Mouse (Mus musculus) hindbrain, embryonic 13.5 days (tissue): Measurements from ENCODE around the gene Eif2s2. TPM values are rescaled to one million over a fixed set of nuclear protein-coding genes. Genes with fewer than 3 reads are reported as not detected.
"Not testable (repeated sequence)": the region's sequence is repeated elsewhere in the genome, so short reads cannot be mapped to it uniquely, and the experiment has no call there.

ENCODE experiments used
- ATAC-seq: fragments of 200-750 bp; cut with Nextera tagmentation; 2 replicates; pipeline ENCODE4 v1.8.0; 2017; ENCODE audit warnings: moderate TSS enrichment; ENCODE audit not compliant: low FRiP score
- H3K27ac ChIP-seq: fragments of 300-500 bp; sonication (generic); 2 replicates; pipeline ENCODE4 v1.5.1; 2015; ENCODE audit warnings: inconsistent platforms, mild to moderate bottlenecking, moderate library complexity
- H3K27me3 ChIP-seq: fragments of 300-500 bp; sonication (generic); 2 replicates; pipeline ENCODE4 v1.6.1; 2015; ENCODE audit warnings: mild to moderate bottlenecking, inconsistent platforms
- H3K36me3 ChIP-seq: fragments of 300-500 bp; sonication (generic); 2 replicates; pipeline ENCODE4 v1.6.1; 2015; ENCODE audit warnings: mild to moderate bottlenecking, inconsistent platforms
- H3K4me1 ChIP-seq: fragments of 300-500 bp; sonication (generic); replicated peaks from 2 replicates; pipeline ENCODE4 v1.6.1; 2015; ENCODE audit warnings: inconsistent platforms
- H3K4me2 ChIP-seq: fragments of 300-500 bp; sonication (generic); 2 replicates; pipeline ENCODE4 v1.6.1; 2015; ENCODE audit warnings: inconsistent platforms, mild to moderate bottlenecking, moderate library complexity
- H3K4me3 ChIP-seq: fragments of 300-500 bp; sonication (generic); 2 replicates; pipeline ENCODE4 v1.5.1; 2015; ENCODE audit warnings: mild to moderate bottlenecking, inconsistent platforms
- H3K9ac ChIP-seq: fragments of 300-500 bp; sonication (generic); 2 replicates; pipeline ENCODE4 v1.6.1; 2015; ENCODE audit warnings: mild to moderate bottlenecking, inconsistent platforms
- H3K9me3 ChIP-seq: fragments of 300-500 bp; sonication (generic); 2 replicates; pipeline ENCODE4 v1.6.1; 2016; ENCODE audit warnings: inconsistent platforms
- WGBS: fragments of 180-500 bp; shearing (Covaris S2); methylation state at CpG from one replicate; pipeline ENCODE4 v1.1.7; 2015; 5-methylcytosine and 5-hydroxymethylcytosine counted together
- polyA plus RNA-seq: library from polyadenylated mRNA; unstranded; fragments of >200 nt; fragmentation: Nextera tagmentation; extraction: Ambion mirVana; gene quantifications from 2 replicates; pipeline ENCODE4 v1.2.1, GENCODE M21; 2015

The Eif2s2 gene
- polyA plus RNA-seq, result 83.9 and 87.3 TPM in 2 replicates

DNA sequence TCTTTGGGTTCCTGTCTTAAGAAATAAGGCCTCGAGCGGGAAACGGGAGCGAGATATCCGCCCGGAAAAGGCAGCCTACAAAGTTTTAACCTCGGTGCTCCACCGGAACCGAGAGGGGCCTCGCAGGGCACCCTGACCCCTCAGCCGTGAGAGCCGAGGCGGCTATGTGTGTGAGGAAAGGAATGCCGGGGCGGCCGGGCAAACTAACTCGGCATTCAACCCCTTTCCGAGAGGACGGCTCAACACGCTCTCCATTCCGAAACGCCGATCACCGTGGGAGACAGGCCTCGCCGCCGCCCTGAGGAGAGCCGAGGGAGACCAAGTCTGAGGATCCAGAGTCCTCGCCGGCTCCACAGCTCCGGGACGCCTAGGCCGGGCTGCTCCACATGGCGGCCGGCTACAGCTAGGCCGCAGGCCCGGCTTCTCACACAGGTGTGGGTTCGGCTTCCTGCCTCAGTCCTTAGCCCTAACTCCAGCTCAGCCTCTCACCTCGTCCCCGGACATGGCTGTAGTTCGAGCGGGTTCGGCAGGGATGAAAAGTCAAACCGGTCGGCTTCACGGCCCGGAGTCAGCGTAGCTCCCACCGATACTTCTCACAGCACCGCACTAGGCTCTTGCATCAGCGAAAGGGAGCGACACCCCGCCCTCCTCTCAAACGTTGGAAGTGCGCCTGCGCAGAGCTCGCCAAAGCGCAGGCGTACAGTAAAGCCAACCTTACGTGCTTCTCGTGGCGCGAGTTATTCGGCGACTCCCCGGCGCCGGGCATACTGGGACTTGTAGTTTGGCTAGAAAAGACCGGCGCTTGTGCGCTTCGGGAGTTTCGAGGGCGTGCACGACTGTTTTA is at the start of gene Eif2s2:
Eif2s2 (minus strand) TSS at position 735 of the 844 bp plus-strand sequence.
- Histone ChIP-seq H3K4me2 (peak within 1 kb of the TSS; percentile 85), H3K9ac (peak within 1 kb of the TSS; percentile 92), H3K4me3 (peak within 1 kb of the TSS; percentile 94), H3K27ac (peak within 1 kb of the TSS; percentile 85), H3K27me3 (peaks cover 6% of the 10 kb centered on the region), H3K9me3 (no peaks in the 10 kb centered on the region), H3K4me1 (peaks cover 16% of the 10 kb centered on the region), H3K36me3 (peaks cover 4% of the 10 kb centered on the region)
- WGBS, result under 1% methylated on average over 75 of the region's 75 CpGs
- peak; percentile 99 for ATAC-seq

DNA sequence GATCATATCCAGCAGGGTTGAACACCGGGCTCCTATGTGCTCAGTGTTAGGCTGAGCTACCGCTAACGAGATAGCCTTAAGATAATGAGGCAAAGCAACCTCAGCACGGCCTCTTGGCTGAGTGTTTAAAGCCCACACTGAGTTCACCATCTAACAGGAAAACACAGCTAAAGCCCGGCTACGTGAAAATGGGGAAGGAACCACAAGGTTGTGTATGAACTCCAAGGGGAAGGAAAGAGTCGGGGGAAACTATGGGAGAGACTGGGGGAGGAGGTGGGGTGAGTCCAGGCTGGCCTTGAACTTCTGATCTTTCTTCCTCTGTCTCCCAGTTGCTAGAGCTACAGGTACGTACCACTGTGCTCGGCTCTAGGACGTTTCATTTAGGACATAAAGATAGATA is 49.2 kb upstream of the Eif2s2 start:
- Histone ChIP-seq H3K27me3 (no peaks in the 10 kb centered on the region), H3K9ac (no peak overlapping the region), H3K27ac (no peak overlapping the region), H3K4me2 (no peak overlapping the region), H3K4me1 (peaks cover 9% of the 10 kb centered on the region; the same call in 1 of the 2 replicates), H3K36me3 (no peaks in the 10 kb centered on the region), H3K9me3 (no peaks in the 10 kb centered on the region), H3K4me3 (no peak overlapping the region)
- no peak for ATAC-seq
- 85% methylated on average over 10 of the region's 10 CpGs for WGBS

DNA sequence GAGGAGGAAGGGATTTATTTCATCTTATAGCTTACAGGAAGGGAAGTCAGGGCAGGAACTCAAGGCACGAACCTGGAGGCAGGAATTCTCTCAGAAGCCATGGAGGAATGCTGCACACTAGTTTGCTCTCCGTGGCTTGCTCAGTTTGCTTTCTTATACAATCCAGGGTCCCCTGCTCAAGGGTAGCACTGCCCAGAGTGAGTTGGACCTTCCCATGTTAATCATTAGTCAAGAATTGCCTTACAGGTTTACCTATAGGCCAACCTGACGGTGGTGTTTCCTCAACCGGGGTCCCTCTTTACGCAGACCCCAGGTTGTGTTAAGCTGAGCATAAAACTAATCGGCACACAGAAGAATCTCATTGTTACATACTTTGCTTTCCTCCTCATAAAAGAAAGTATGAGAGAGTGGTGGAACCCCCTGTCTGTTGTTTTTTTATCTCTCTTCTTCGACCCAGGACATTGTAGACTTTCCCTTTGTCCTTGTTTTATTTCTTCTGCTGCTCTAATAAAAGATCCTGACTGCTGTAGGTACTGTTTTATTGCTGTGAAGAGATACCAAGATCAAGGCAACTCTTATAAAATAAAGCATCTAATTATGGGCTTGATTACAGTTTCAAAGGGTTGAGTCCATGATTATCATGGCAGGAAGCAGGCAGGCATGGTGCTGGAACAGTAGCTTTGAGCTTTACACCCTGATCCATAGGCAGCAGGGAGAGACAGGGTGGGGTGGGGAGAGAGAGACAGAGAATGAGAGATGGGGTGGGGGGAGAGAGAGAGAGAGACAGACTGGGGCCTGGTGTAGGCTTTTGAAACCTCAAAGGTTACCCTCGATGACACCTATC is 45.0 kb upstream of the Eif2s2 start:
- no peak overlapping the region for H3K4me2 ChIP-seq
- H3K9ac ChIP-seq, result no peak overlapping the region
- 90% methylated on average over 8 of the region's 8 CpGs for WGBS
- H3K4me1 ChIP-seq, result peaks cover 5% of the 10 kb centered on the region; the same call in 1 of the 2 replicates
- H3K9me3 ChIP-seq, result no peaks in the 10 kb centered on the region
- no peak for ATAC-seq
- no peaks in the 10 kb centered on the region for H3K36me3 ChIP-seq
- H3K27me3 ChIP-seq, result no peaks in the 10 kb centered on the region
- no peak overlapping the region for H3K4me3 ChIP-seq
- no peak overlapping the region for H3K27ac ChIP-seq

- ATAC-seq, result no peak
- Histone ChIP-seq H3K9ac (no peak overlapping the region), H3K4me1 (no peaks in the 10 kb centered on the region), H3K4me2 (no peak overlapping the region), H3K9me3 (no peaks in the 10 kb centered on the region), H3K36me3 (no peaks in the 10 kb centered on the region), H3K27me3 (peaks cover 3% of the 10 kb centered on the region; the same call in 1 of the 2 replicates), H3K4me3 (no peak overlapping the region), H3K27ac (no peak overlapping the region)
- 79% methylated on average over 11 of the region's 11 CpGs for WGBS
Observed at GRCm38 (mm10) chr2:154936536-154937155, 43.9 kb upstream of the Eif2s2 start.

DNA sequence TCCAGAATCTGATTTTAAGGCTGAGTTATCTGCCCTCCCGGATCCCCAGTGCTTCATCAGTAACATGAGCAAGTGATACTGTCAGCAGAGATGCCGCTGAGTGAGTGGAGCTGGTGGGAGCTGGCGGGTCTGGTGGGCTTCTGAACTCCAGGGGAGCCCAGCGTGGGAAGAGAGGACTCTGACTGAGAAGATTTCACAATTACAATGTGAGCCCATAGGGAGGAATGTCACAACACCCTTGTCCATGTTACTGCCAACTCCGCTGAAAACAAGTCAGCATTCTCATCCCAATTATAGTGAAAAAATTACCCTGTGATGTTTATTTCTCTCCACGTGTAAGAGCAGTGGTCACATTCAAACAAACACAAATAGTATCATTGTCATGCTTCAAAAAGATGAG is 43.4 kb upstream of the Eif2s2 start:
- Histone ChIP-seq H3K9me3 (no peaks in the 10 kb centered on the region), H3K4me1 (no peaks in the 10 kb centered on the region), H3K27ac (no peak overlapping the region), H3K27me3 (peaks cover 8% of the 10 kb centered on the region; the same call in 1 of the 2 replicates), H3K4me2 (no peak overlapping the region), H3K9ac (no peak overlapping the region), H3K36me3 (no peaks in the 10 kb centered on the region), H3K4me3 (no peak overlapping the region)
- 73% methylated on average over 6 of the region's 6 CpGs for WGBS
- no peak for ATAC-seq

DNA sequence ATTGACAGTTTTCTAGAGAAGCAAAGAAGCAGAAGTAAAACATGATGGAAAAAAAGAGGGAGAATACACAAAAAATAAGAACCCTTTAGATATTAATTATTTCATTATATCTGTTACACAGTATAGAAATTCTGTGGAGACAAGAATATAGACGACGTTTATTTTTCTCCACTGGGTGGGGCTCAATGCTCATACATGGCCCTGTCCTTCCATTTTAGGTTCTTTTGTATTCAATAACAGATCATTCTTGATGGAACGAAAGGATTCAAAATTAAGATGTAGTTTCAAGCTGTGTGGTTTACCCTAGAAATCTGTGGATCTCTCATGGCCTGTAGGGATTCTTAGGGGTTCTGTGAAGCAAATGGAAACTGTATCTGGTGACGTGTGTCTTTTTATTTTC is 41.1 kb upstream of the Eif2s2 start:
- Histone ChIP-seq H3K4me2 (no peak overlapping the region), H3K27ac (no peak overlapping the region), H3K9me3 (no peaks in the 10 kb centered on the region), H3K4me1 (no peaks in the 10 kb centered on the region), H3K4me3 (no peak overlapping the region), H3K36me3 (no peaks in the 10 kb centered on the region), H3K9ac (no peak overlapping the region), H3K27me3 (peaks cover 23% of the 10 kb centered on the region)
- no peak for ATAC-seq
- WGBS, result 65% methylated on average over 4 of the region's 4 CpGs

DNA sequence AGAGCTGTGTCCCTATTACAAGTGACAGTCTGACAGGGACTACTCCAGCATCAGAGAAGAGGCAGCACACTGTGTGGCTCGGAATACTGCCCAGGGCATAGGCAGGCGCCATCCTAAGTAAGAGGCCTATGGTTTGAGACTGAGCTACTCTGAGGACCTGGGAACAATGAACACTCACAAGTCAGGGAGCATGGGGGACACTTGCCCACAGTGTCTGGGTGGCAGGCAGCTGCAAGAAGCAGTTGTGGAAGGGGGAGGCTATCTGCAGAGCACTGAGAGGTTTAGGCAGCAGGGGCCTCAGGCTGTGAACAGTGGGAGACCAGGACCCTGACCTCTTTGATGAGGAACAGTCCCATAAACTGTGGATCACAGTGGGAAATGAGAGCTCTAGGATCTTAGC is 35.6 kb upstream of the Eif2s2 start:
- no peaks in the 10 kb centered on the region for H3K36me3 ChIP-seq
- peaks cover 37% of the 10 kb centered on the region for H3K27me3 ChIP-seq
- no peak overlapping the region for H3K4me2 ChIP-seq
- no peak overlapping the region for H3K9ac ChIP-seq
- 46% methylated on average over 2 of the region's 2 CpGs for WGBS
- H3K27ac ChIP-seq, result no peak overlapping the region
- ATAC-seq, result no peak
- 0 out of 2 replicates have a peak, but pooled peaks cover 6% of the 10 kb centered on the region for H3K4me1 ChIP-seq
- no peaks in the 10 kb centered on the region for H3K9me3 ChIP-seq
- no peak overlapping the region for H3K4me3 ChIP-seq

GRCm38 (mm10) chr2:154926843-154927242 is 34.1 kb upstream of the Eif2s2 start:
- Histone ChIP-seq H3K4me3 (no peak overlapping the region), H3K9ac (no peak overlapping the region), H3K27ac (no peak overlapping the region), H3K27me3 (peaks cover 37% of the 10 kb centered on the region), H3K4me2 (no peak overlapping the region), H3K36me3 (no peaks in the 10 kb centered on the region), H3K9me3 (no peaks in the 10 kb centered on the region), H3K4me1 (0 out of 2 replicates have a peak, but pooled peaks cover 6% of the 10 kb centered on the region)
- ATAC-seq, result no peak
- 89% methylated on average over 6 of the region's 6 CpGs for whole genome bisulfite sequencing

DNA sequence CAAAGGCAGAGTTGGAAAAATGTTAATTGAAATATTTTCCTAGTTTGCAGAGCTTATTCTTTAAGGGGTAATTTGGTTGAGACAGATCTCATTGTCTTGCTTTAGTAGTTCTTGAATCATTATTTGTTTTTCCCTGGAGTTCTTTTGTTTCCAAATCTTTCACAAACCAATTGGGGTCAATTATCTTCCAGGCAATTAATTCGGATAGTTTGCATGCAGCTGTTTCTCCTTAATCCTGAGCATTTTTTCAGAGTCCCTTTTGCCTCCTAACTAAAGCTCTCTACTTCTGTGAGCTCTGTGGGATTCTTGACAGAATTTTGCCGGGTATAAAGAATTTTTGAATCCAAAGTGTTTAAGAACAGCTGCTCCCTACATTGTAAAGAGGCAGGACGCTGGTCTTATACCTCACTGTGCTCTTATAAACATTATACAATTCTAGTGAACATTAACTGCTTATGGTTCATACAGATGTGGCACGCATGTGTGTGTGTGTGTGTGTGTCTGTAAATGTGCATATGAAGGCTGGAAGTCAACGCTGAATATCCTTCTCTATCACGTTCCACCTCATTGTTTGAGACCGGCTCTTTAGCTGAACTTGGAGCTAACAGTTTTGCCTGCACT is 32.8 kb upstream of the Eif2s2 start:
- no peak overlapping the region for H3K27ac ChIP-seq
- WGBS, result 50% methylated on average over 7 of the region's 7 CpGs

GRCm38 (mm10) chr2:154922134-154922533 is 29.4 kb upstream of the Eif2s2 start:
- not testable (repeated sequence) for H3K4me1 ChIP-seq, H3K9me3 ChIP-seq, ATAC-seq, H3K27ac ChIP-seq, H3K4me2 ChIP-seq, H3K36me3 ChIP-seq, H3K9ac ChIP-seq, H3K4me3 ChIP-seq
- H3K27me3 ChIP-seq, result peaks cover 26% of the 10 kb centered on the region
- WGBS, result no CpG with 5 or more reads among the region's 4 CpGs

More for the DNA sequence above, 32.8 kb upstream of the Eif2s2 start:
- Histone ChIP-seq H3K27me3 (peaks cover 40% of the 10 kb centered on the region), H3K4me1 (0 out of 2 replicates have a peak, but pooled peaks cover 6% of the 10 kb centered on the region), H3K4me2 (no peak overlapping the region), H3K36me3 (no peaks in the 10 kb centered on the region), H3K4me3 (no peak overlapping the region), H3K9ac (no peak overlapping the region), H3K9me3 (no peaks in the 10 kb centered on the region)
- ATAC-seq, result no peak

- WGBS, result 74% methylated on average over 7 of the region's 7 CpGs
- Histone ChIP-seq H3K4me1 (0 out of 2 replicates have a peak, but pooled peaks cover 5% of the 10 kb centered on the region), H3K9ac (no peak overlapping the region), H3K9me3 (no peaks in the 10 kb centered on the region), H3K4me2 (no peak overlapping the region), H3K36me3 (no peaks in the 10 kb centered on the region), H3K27me3 (peaks cover 31% of the 10 kb centered on the region), H3K27ac (no peak overlapping the region), H3K4me3 (no peak overlapping the region)
- ATAC-seq, result no peak
Observed at GRCm38 (mm10) chr2:154920896-154921295, 28.2 kb upstream of the Eif2s2 start.
